Mouse (Mus musculus) right cerebral cortex, postnatal 25 days (tissue): ENCODE measurements at regions not wholly inside any gene's neighbourhood (a gene's known extent, or its start where the extent isn't known, plus 50 kb on each side); places are given as distances from the start of the nearest gene placed in this dataset.
A peak's percentile ranks its signal among the peaks of the same experiment; 100 is the strongest.

Experiments
- DNase-seq: peaks from one replicate; pipeline ENCODE4 v3.0.0; 2022

GRCm38 (mm10) chr2:94248948-94249347 is 91.2 kb upstream of the Hsd17b12 start:
- DNase-seq = no peak

GRCm38 (mm10) chr2:94246851-94247471 is 89.2 kb upstream of the Hsd17b12 start:
- DNase-seq = peak; percentile 82

- peak; percentile 33 for DNase-seq
These were observed 88.4 kb upstream of the Hsd17b12 start for GRCm38 (mm10) chr2:94246180-94246611.

- DNase-seq = peak; percentile 82
These were observed 87.7 kb upstream of the Hsd17b12 start for GRCm38 (mm10) chr2:94245305-94245959.

- DNase-seq = no peak
These were observed 86.4 kb upstream of the Hsd17b12 start for GRCm38 (mm10) chr2:94244140-94244539.

GRCm38 (mm10) chr2:94243053-94243916 is 85.5 kb upstream of the Hsd17b12 start:
- peak; percentile 72 for DNase-seq

- DNase-seq = no peak
These were observed 84.8 kb upstream of the Hsd17b12 start for GRCm38 (mm10) chr2:94242406-94243052.

- DNase-seq = peak; percentile 27
These were observed 84.3 kb upstream of the Hsd17b12 start for GRCm38 (mm10) chr2:94242051-94242397.

- peak; percentile 84 for DNase-seq
These were observed 83.7 kb upstream of the Hsd17b12 start for GRCm38 (mm10) chr2:94241301-94242050.

GRCm38 (mm10) chr2:94240411-94240810 is 82.6 kb upstream of the Hsd17b12 start:
- no peak for DNase-seq

GRCm38 (mm10) chr2:94239573-94239972 is 81.8 kb upstream of the Hsd17b12 start:
- DNase-seq = no peak

GRCm38 (mm10) chr2:94236479-94236878 is 78.7 kb upstream of the Hsd17b12 start:
- no peak for DNase-seq

GRCm38 (mm10) chr2:94233597-94233996 is 75.8 kb upstream of the Hsd17b12 start:
- no peak for DNase-seq

GRCm38 (mm10) chr2:94219421-94219820 is 61.7 kb upstream of the Hsd17b12 start:
- DNase-seq = peak; percentile 13

GRCm38 (mm10) chr2:94217481-94217880 is 59.7 kb upstream of the Hsd17b12 start:
- no peak for DNase-seq

GRCm38 (mm10) chr2:94215455-94215854 is 57.7 kb upstream of the Hsd17b12 start:
- no peak for DNase-seq
